Mouse (Mus musculus): ENCODE data around the gene Syt1.

Syt1 gene

GRCm38 (mm10) chr10:108658300-108658699, 352.5 kb downstream of the Syt1 start:
- ATAC-seq (ENCODE audit: insufficient number of reproducible peaks, low FRiP score, low TSS enrichment): 0 out of 2 replicates have a peak, but pooled peaks have one; percentile 61

GRCm38 (mm10) chr10:108657669-108658068, 353.1 kb downstream of the Syt1 start:
- no peak for ATAC-seq (ENCODE audit: insufficient number of reproducible peaks, low FRiP score, low TSS enrichment)

- no peak for ATAC-seq (ENCODE audit: insufficient number of reproducible peaks, low FRiP score, low TSS enrichment)
These were observed 353.9 kb downstream of the Syt1 start for GRCm38 (mm10) chr10:108656898-108657297.

GRCm38 (mm10) chr10:108655074-108655473, 355.7 kb downstream of the Syt1 start:
- peak; percentile 42; the same call in 1 of the 2 replicates for ATAC-seq (ENCODE audit: insufficient number of reproducible peaks, low FRiP score, low TSS enrichment)

- no peak for ATAC-seq (ENCODE audit: insufficient number of reproducible peaks, low FRiP score, low TSS enrichment)
These were observed 358.0 kb downstream of the Syt1 start for GRCm38 (mm10) chr10:108652831-108653230.

GRCm38 (mm10) chr10:108652066-108652465, 358.7 kb downstream of the Syt1 start:
- no peak for ATAC-seq (ENCODE audit: insufficient number of reproducible peaks, low FRiP score, low TSS enrichment)

GRCm38 (mm10) chr10:108649174-108649573, 361.6 kb downstream of the Syt1 start:
- ATAC-seq (ENCODE audit: insufficient number of reproducible peaks, low FRiP score, low TSS enrichment): peak; percentile 92

- no peak for ATAC-seq (ENCODE audit: insufficient number of reproducible peaks, low FRiP score, low TSS enrichment)
These were observed 366.9 kb downstream of the Syt1 start for GRCm38 (mm10) chr10:108643915-108644314.

GRCm38 (mm10) chr10:108638095-108638494, 372.7 kb downstream of the Syt1 start:
- ATAC-seq (ENCODE audit: insufficient number of reproducible peaks, low FRiP score, low TSS enrichment): no peak

- no peak for ATAC-seq (ENCODE audit: insufficient number of reproducible peaks, low FRiP score, low TSS enrichment)
These were observed 374.7 kb downstream of the Syt1 start for GRCm38 (mm10) chr10:108636086-108636485.

GRCm38 (mm10) chr10:108635616-108636015, 375.2 kb downstream of the Syt1 start:
- ATAC-seq (ENCODE audit: insufficient number of reproducible peaks, low FRiP score, low TSS enrichment): 0 out of 2 replicates have a peak, but pooled peaks have one; percentile 10

- ATAC-seq (ENCODE audit: insufficient number of reproducible peaks, low FRiP score, low TSS enrichment): no peak
These were observed 379.9 kb downstream of the Syt1 start for GRCm38 (mm10) chr10:108630841-108631240.

- no peak for ATAC-seq (ENCODE audit: insufficient number of reproducible peaks, low FRiP score, low TSS enrichment)
These were observed 384.4 kb downstream of the Syt1 start for GRCm38 (mm10) chr10:108626404-108626803.

GRCm38 (mm10) chr10:108623002-108623401, 387.8 kb downstream of the Syt1 start:
- no peak for ATAC-seq (ENCODE audit: insufficient number of reproducible peaks, low FRiP score, low TSS enrichment)

- no peak for ATAC-seq (ENCODE audit: insufficient number of reproducible peaks, low FRiP score, low TSS enrichment)
These were observed 390.9 kb downstream of the Syt1 start for GRCm38 (mm10) chr10:108619861-108620260.

GRCm38 (mm10) chr10:108619217-108619616, 391.6 kb downstream of the Syt1 start:
- no peak for ATAC-seq (ENCODE audit: insufficient number of reproducible peaks, low FRiP score, low TSS enrichment)

GRCm38 (mm10) chr10:108610057-108610644, 400.6 kb downstream of the Syt1 start:
- ATAC-seq (ENCODE audit: insufficient number of reproducible peaks, low FRiP score, low TSS enrichment): no peak

GRCm38 (mm10) chr10:108601672-108602412, 408.9 kb downstream of the Syt1 start:
- ATAC-seq (ENCODE audit: insufficient number of reproducible peaks, low FRiP score, low TSS enrichment): no peak

GRCm38 (mm10) chr10:108600693-108601092, 410.1 kb downstream of the Syt1 start:
- 0 out of 2 replicates have a peak, but pooled peaks have one; percentile 46 for ATAC-seq (ENCODE audit: insufficient number of reproducible peaks, low FRiP score, low TSS enrichment)

GRCm38 (mm10) chr10:108597385-108597784, 413.4 kb downstream of the Syt1 start:
- ATAC-seq (ENCODE audit: insufficient number of reproducible peaks, low FRiP score, low TSS enrichment): no peak

GRCm38 (mm10) chr10:108596162-108596927, 414.4 kb downstream of the Syt1 start:
- ATAC-seq (ENCODE audit: insufficient number of reproducible peaks, low FRiP score, low TSS enrichment): no peak
